Mouse (Mus musculus) myocyte (in vitro differentiated cells): ENCODE data around the gene Fam160a1.

Experiments used
- MAX ChIP-seq: IDR thresholded peaks from one replicate; pipeline ENCODE4 v1.6.1; 2011; ENCODE audit warnings: low read depth, mild to moderate bottlenecking, control low read depth
- POLR2A ChIP-seq: IDR thresholded peaks from one replicate; pipeline ENCODE4 v1.6.1; 2011; ENCODE audit warnings: low read depth, mild to moderate bottlenecking, control low read depth, moderate library complexity; ENCODE audit not compliant: insufficient read length
- POLR2AphosphoS2 ChIP-seq: IDR thresholded peaks from one replicate; pipeline ENCODE4 v1.6.1; 2011; ENCODE audit warnings: low read depth, control low read depth; ENCODE audit not compliant: insufficient read length

GRCm38 (mm10) chr3:85850079-85850478, 33.0 kb upstream of the Fam160a1 start:
- no peak for TF ChIP-seq POLR2A
- TF ChIP-seq POLR2AphosphoS2: no peak
- no peak for TF ChIP-seq MAX
